Mouse (Mus musculus): Measurements from ENCODE around the gene Man2c1. TPM values are rescaled to one million over a fixed set of nuclear protein-coding genes. Genes with fewer than 3 reads are reported as not detected.

The Man2c1 gene
- polyA plus RNA-seq, 1 experiment from 2014 or later = 95.4 TPM

GRCm38 (mm10) chr9:57141417-57142353 lies 11.2 kb downstream of the Man2c1 start:
- Histone ChIP-seq H3K4me3 (replicated peaks; ENCODE audit: low read length) (no peak overlapping the region), H3K36me3 (ENCODE audit: control insufficient read depth, insufficient read depth) (peaks cover 22% of the 10 kb centered on the region), H3K4me2 (ENCODE audit: low read length) (no peak overlapping the region), H3K27me3 (replicated peaks; ENCODE audit: control insufficient read depth, insufficient read depth, low read length) (no peaks in the 10 kb centered on the region), H3K4me1 (replicated peaks; ENCODE audit: control insufficient read depth, insufficient read depth, low read length) (no peaks in the 10 kb centered on the region), H3K27ac (ENCODE audit: low read length) (no peak overlapping the region), H3K9ac (replicated peaks; ENCODE audit: low read depth, low read length) (no peak overlapping the region), H3K9me3 (ENCODE audit: control insufficient read depth, low read length) (no peaks in the 10 kb centered on the region)
- WGBS = 91% methylated on average over 17 of the region's 17 CpGs
- ATAC-seq = no peak

GRCm38 (mm10) chr9:57143212-57143611 lies 12.7 kb downstream of the Man2c1 start:
- Histone ChIP-seq H3K4me1 (replicated peaks; ENCODE audit: control insufficient read depth, insufficient read depth, low read length) (peaks cover 6% of the 10 kb centered on the region), H3K27ac (ENCODE audit: low read length) (no peak overlapping the region), H3K9ac (replicated peaks; ENCODE audit: low read depth, low read length) (no peak overlapping the region), H3K36me3 (ENCODE audit: control insufficient read depth, insufficient read depth) (peaks cover 17% of the 10 kb centered on the region), H3K9me3 (ENCODE audit: control insufficient read depth, low read length) (no peaks in the 10 kb centered on the region), H3K27me3 (replicated peaks; ENCODE audit: control insufficient read depth, insufficient read depth, low read length) (no peaks in the 10 kb centered on the region), H3K4me2 (ENCODE audit: low read length) (no peak overlapping the region), H3K4me3 (replicated peaks; ENCODE audit: low read length) (no peak overlapping the region)
- no peak for ATAC-seq
- 86% methylated on average over 11 of the region's 11 CpGs for WGBS

GRCm38 (mm10) chr9:57144830-57145229 lies 14.3 kb downstream of the Man2c1 start:
- Histone ChIP-seq H3K27ac (ENCODE audit: low read length) (no peak overlapping the region), H3K36me3 (ENCODE audit: control insufficient read depth, insufficient read depth) (peaks cover 11% of the 10 kb centered on the region), H3K9ac (replicated peaks; ENCODE audit: low read depth, low read length) (no peak overlapping the region), H3K4me1 (replicated peaks; ENCODE audit: control insufficient read depth, insufficient read depth, low read length) (peaks cover 16% of the 10 kb centered on the region), H3K9me3 (ENCODE audit: control insufficient read depth, low read length) (no peaks in the 10 kb centered on the region), H3K4me3 (replicated peaks; ENCODE audit: low read length) (no peak overlapping the region), H3K4me2 (ENCODE audit: low read length) (no peak overlapping the region), H3K27me3 (replicated peaks; ENCODE audit: control insufficient read depth, insufficient read depth, low read length) (no peaks in the 10 kb centered on the region)
- WGBS = 93% methylated on average over 8 of the region's 8 CpGs
- ATAC-seq = no peak

- Histone ChIP-seq H3K4me1 (replicated peaks; ENCODE audit: control insufficient read depth, insufficient read depth, low read length) (peaks cover 16% of the 10 kb centered on the region), H3K27me3 (replicated peaks; ENCODE audit: control insufficient read depth, insufficient read depth, low read length) (no peaks in the 10 kb centered on the region), H3K4me2 (ENCODE audit: low read length) (no peak overlapping the region), H3K9me3 (ENCODE audit: control insufficient read depth, low read length) (no peaks in the 10 kb centered on the region), H3K9ac (replicated peaks; ENCODE audit: low read depth, low read length) (no peak overlapping the region), H3K27ac (ENCODE audit: low read length) (no peak overlapping the region), H3K4me3 (replicated peaks; ENCODE audit: low read length) (no peak overlapping the region), H3K36me3 (ENCODE audit: control insufficient read depth, insufficient read depth) (no peaks in the 10 kb centered on the region)
- 87% methylated on average over 17 of the region's 17 CpGs for WGBS
- no peak for ATAC-seq
Measured at GRCm38 (mm10) chr9:57146451-57147066, 16.1 kb downstream of the Man2c1 start.

GRCm38 (mm10) chr9:57147205-57148143 lies 17.0 kb downstream of the Man2c1 start:
- no peaks in the 10 kb centered on the region for H3K27me3 ChIP-seq (replicated peaks; ENCODE audit: control insufficient read depth, insufficient read depth, low read length)
- peak overlapping the region; percentile 54 for H3K4me3 ChIP-seq (replicated peaks; ENCODE audit: low read length)
- H3K9me3 ChIP-seq (ENCODE audit: control insufficient read depth, low read length) = no peaks in the 10 kb centered on the region
- peak overlapping the region; percentile 74 for H3K9ac ChIP-seq (replicated peaks; ENCODE audit: low read depth, low read length)
- peak overlapping the region; percentile 65 for H3K27ac ChIP-seq (ENCODE audit: low read length)
- 8% methylated on average over 19 of the region's 19 CpGs for WGBS
- H3K4me2 ChIP-seq (ENCODE audit: low read length) = peak overlapping the region; percentile 83
- no peaks in the 10 kb centered on the region for H3K36me3 ChIP-seq (ENCODE audit: control insufficient read depth, insufficient read depth)
- peak; percentile 60 for ATAC-seq
- peaks cover 16% of the 10 kb centered on the region for H3K4me1 ChIP-seq (replicated peaks; ENCODE audit: control insufficient read depth, insufficient read depth, low read length)

- Histone ChIP-seq H3K27ac (ENCODE audit: low read length) (peak within 1 kb of the TSS; percentile 65), H3K4me3 (replicated peaks; ENCODE audit: low read length) (peak within 1 kb of the TSS; percentile 54), H3K27me3 (replicated peaks; ENCODE audit: control insufficient read depth, insufficient read depth, low read length) (no peaks in the 10 kb centered on the region), H3K9me3 (ENCODE audit: control insufficient read depth, low read length) (no peaks in the 10 kb centered on the region), H3K4me2 (ENCODE audit: low read length) (peak within 1 kb of the TSS; percentile 83), H3K4me1 (replicated peaks; ENCODE audit: control insufficient read depth, insufficient read depth, low read length) (peaks cover 16% of the 10 kb centered on the region), H3K9ac (replicated peaks; ENCODE audit: low read depth, low read length) (peak within 1 kb of the TSS; percentile 74), H3K36me3 (ENCODE audit: control insufficient read depth, insufficient read depth) (no peaks in the 10 kb centered on the region)
- under 1% methylated on average over 27 of the region's 27 CpGs for WGBS
- ATAC-seq = peak; percentile 97
Measured at GRCm38 (mm10) chr9:57148144-57148878, 17.8 kb downstream of the Man2c1 start, which contains the start of gene Neil1. Gene Neil1, minus strand, starts transcription at chr9:57148305.

- Histone ChIP-seq H3K4me2 (ENCODE audit: low read length) (peak overlapping the region; percentile 83), H3K9ac (replicated peaks; ENCODE audit: low read depth, low read length) (no peak overlapping the region; the same call in 1 of the 2 replicates), H3K36me3 (ENCODE audit: control insufficient read depth, insufficient read depth) (no peaks in the 10 kb centered on the region), H3K4me3 (replicated peaks; ENCODE audit: low read length) (peak overlapping the region; percentile 54), H3K27me3 (replicated peaks; ENCODE audit: control insufficient read depth, insufficient read depth, low read length) (no peaks in the 10 kb centered on the region), H3K4me1 (replicated peaks; ENCODE audit: control insufficient read depth, insufficient read depth, low read length) (peaks cover 16% of the 10 kb centered on the region), H3K9me3 (ENCODE audit: control insufficient read depth, low read length) (no peaks in the 10 kb centered on the region), H3K27ac (ENCODE audit: low read length) (peak overlapping the region; percentile 65; the same call in 1 of the 2 replicates)
- no peak for ATAC-seq
- WGBS = 63% methylated on average over 6 of the region's 6 CpGs
Measured at GRCm38 (mm10) chr9:57149021-57149420, 18.5 kb downstream of the Man2c1 start.

- no peak overlapping the region for H3K9ac ChIP-seq (replicated peaks; ENCODE audit: low read depth, low read length)
- no peak overlapping the region for H3K4me3 ChIP-seq (replicated peaks; ENCODE audit: low read length)
- no peaks in the 10 kb centered on the region for H3K9me3 ChIP-seq (ENCODE audit: control insufficient read depth, low read length)
- H3K36me3 ChIP-seq (ENCODE audit: control insufficient read depth, insufficient read depth) = no peaks in the 10 kb centered on the region
- ATAC-seq = no peak
- H3K27me3 ChIP-seq (replicated peaks; ENCODE audit: control insufficient read depth, insufficient read depth, low read length) = no peaks in the 10 kb centered on the region
- H3K4me2 ChIP-seq (ENCODE audit: low read length) = no peak overlapping the region
- no peak overlapping the region for H3K27ac ChIP-seq (ENCODE audit: low read length)
- WGBS = 94% methylated on average over 5 of the region's 5 CpGs
- H3K4me1 ChIP-seq (replicated peaks; ENCODE audit: control insufficient read depth, insufficient read depth, low read length) = peaks cover 16% of the 10 kb centered on the region
Measured at GRCm38 (mm10) chr9:57150192-57150591, 19.7 kb downstream of the Man2c1 start.

Measured in forebrain, embryonic 16.5 days (tissue).